Mouse (Mus musculus) liver, embryonic 14.5 days (tissue): ENCODE results near the gene Rin2.

Source experiments
- CTCF ChIP-seq: IDR thresholded peaks from 2 replicates; pipeline ENCODE4 v1.5.1; 2016; ENCODE audit warnings: antibody characterized with exemption, low read depth, control low read depth
- EP300 ChIP-seq: IDR thresholded peaks from 2 replicates; pipeline ENCODE4 v1.6.1; 2016; ENCODE audit warnings: antibody characterized with exemption, low read depth

DNA sequence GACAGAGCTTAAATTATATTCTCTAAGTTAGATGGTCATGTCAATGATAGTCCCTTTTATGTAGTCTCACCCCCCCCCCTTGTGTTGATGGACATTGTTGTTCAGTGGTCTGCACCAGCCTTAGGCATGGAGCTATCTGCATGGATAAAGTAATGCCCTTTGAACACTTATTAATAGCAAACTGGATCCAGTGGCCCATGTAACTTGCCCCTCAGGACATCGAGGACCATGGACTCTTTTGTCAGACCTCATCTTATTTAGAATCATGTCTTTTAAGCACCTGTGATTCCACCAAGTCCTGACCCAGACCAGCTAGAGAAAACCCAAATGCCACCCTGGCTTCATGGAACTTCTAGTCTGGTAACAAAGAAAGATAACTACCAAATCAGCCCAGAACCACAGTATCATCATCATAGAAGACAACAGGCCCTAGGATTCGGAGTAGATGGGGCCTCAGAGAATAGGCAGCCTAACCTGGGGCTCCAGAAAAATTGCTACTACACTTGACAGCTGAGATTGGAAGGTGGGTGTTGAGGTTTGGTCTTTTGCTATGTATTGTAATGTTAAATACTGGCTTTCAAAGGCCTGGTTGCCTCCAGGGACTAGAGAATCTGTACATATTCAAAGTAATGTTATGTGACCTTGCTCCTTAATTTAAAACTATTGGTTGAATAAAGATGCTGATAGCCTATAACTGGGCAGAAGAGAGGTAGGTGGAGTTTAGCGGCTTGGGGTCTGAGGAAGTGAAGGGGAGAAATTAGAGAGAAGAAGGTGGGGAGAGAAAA is 113.7 kb downstream of the Rin2 start:
- no peak for TF ChIP-seq CTCF
- TF ChIP-seq EP300 = no peak
